Mouse (Mus musculus) embryonic facial prominence, embryonic 14.5 days (tissue): ENCODE results near the gene Prrx1. TPM values are rescaled to one million over a fixed set of nuclear protein-coding genes. Genes with fewer than 3 reads are reported as not detected.

Experiments used
- ATAC-seq: fragments of 200-750 bp; cut with Nextera tagmentation; 2 replicates; pipeline ENCODE4 v1.8.0; 2017; ENCODE audit warnings: low read depth, moderate number of reproducible peaks, moderate TSS enrichment
- DNase-seq: peaks from one replicate; pipeline ENCODE4 v3.0.0-alpha.2; 2015; ENCODE audit warnings: low spot score
- H3K27ac ChIP-seq: fragments of 300-500 bp; sonication (generic); replicated peaks from 2 replicates; pipeline ENCODE4 v1.5.1; 2014; ENCODE audit warnings: low read depth, mild to moderate bottlenecking, low read length, moderate library complexity
- H3K27me3 ChIP-seq: fragments of 300-500 bp; sonication (generic); replicated peaks from 2 replicates; pipeline ENCODE4 v1.6.1; 2014; ENCODE audit warnings: low read length; ENCODE audit not compliant: control insufficient read depth, insufficient read depth
- H3K36me3 ChIP-seq: fragments of 300-500 bp; sonication (generic); 2 replicates; pipeline ENCODE4 v1.6.1; 2014; ENCODE audit warnings: low read length, mixed read lengths; ENCODE audit not compliant: control insufficient read depth, insufficient read depth
- H3K4me1 ChIP-seq: fragments of 300-500 bp; sonication (generic); 2 replicates; pipeline ENCODE4 v1.6.1; 2014; ENCODE audit warnings: antibody characterized with exemption, low read length; ENCODE audit not compliant: control insufficient read depth, insufficient read depth
- H3K4me2 ChIP-seq: fragments of 300-500 bp; sonication (generic); 2 replicates; pipeline ENCODE4 v1.6.1; 2014; ENCODE audit warnings: low read depth, mild to moderate bottlenecking, low read length, moderate library complexity, mixed read lengths
- H3K4me3 ChIP-seq: fragments of 300-500 bp; sonication (generic); 2 replicates; pipeline ENCODE4 v1.5.1; 2014; ENCODE audit warnings: low read depth, mild to moderate bottlenecking, low read length
- H3K9ac ChIP-seq: fragments of 300-500 bp; sonication (generic); 2 replicates; pipeline ENCODE4 v1.6.1; 2014; ENCODE audit warnings: low read depth, mild to moderate bottlenecking, low read length, moderate library complexity, mixed read lengths
- H3K9me3 ChIP-seq: fragments of 300-500 bp; sonication (generic); 2 replicates; pipeline ENCODE4 v1.6.1; 2016; ENCODE audit warnings: low read length; ENCODE audit not compliant: control insufficient read depth
- WGBS: fragments of 180-500 bp; shearing (Covaris S2); extraction: QIAGEN DNeasy Blood & Tissue Kit; methylation state at CpG from one replicate; pipeline ENCODE4 v1.1.7; 2014; 5-methylcytosine and 5-hydroxymethylcytosine counted together
- polyA plus RNA-seq: library from polyadenylated mRNA; unstranded; fragments of >200 nt; fragmentation: Nextera tagmentation; extraction: Ambion mirVana; gene quantifications from 2 replicates; pipeline ENCODE4 v1.2.1, GENCODE M21; 2014

The Prrx1 gene
- polyA plus RNA-seq: 100 and 105 TPM in 2 replicates

DNA sequence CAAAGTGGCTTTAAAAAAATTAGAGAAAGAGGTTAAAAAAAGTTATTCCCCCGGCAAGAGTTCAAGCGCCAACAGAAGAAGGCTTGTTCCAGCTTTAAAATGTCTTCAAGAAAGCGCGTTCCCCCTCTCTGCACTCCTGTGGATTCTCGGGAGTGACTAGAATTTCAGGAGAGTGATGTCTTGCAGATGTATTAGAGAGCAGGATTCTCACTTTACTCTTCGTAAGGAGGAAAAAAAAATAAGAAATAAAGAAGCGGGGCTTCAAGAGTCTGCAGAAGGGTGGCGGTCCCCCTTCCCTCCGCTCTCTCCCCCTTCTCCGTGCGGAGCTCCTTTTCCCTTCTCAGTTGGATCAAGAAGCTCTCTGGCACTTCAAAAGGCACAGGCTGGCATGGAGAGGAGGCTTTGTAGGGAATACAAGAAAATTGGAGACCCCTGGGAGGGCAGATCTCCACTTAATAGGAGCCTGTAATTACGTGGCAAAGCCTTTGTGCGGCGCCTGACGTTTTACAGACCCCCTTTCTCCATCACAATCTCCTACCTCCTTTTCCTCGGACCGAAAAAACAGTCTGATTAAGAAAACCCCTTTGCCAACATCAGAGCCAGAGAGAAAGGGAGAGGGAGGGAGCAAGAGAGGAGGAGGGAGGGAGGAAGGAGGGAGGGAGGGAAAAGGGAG is at the start of gene Prrx1:
TSS of gene Prrx1 (minus strand) at position 610 of the 673 bp plus-strand sequence.
- H3K27ac ChIP-seq: peak within 1 kb of the TSS; percentile 99
- DNase-seq (peak; percentile 94), ATAC-seq (peak; percentile 48)
- H3K4me1 ChIP-seq: peaks cover 15% of the 10 kb centered on the region
- WGBS: under 1% methylated on average over 17 of the region's 17 CpGs
- peaks cover 18% of the 10 kb centered on the region; the same call in 1 of the 2 replicates for H3K36me3 ChIP-seq
- peak within 1 kb of the TSS; percentile 86 for H3K4me3 ChIP-seq
- peak within 1 kb of the TSS; percentile 100 for H3K9ac ChIP-seq
- peaks cover 3% of the 10 kb centered on the region for H3K27me3 ChIP-seq
- no peaks in the 10 kb centered on the region for H3K9me3 ChIP-seq
- H3K4me2 ChIP-seq: peak within 1 kb of the TSS; percentile 58

DNA sequence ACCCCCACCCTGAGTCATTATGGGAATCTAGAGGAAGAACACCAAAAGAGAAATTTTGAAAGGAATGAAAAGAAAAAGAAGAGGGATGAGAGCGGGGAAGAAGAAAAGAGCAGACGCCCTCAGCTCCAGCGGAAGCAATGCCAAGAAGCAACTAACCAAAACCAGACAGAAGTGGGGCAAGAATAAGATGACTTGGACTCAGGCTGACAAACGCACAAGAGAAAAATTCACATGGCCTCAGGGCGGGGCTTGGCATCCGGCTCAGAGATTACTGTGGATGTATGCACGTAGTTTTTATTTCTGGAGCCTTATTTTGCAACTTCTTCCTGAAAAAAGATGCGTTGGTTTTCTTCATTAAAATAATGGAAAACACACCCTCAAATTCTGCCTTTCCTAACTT is 48.7 kb upstream of the Prrx1 start:
- H3K27me3 ChIP-seq: no peaks in the 10 kb centered on the region
- H3K9ac ChIP-seq: peak overlapping the region; percentile 28; the same call in 1 of the 2 replicates
- 0 out of 2 replicates have a peak overlapping the region, but pooled peaks have one; percentile 4 for H3K4me3 ChIP-seq
- no peaks in the 10 kb centered on the region for H3K36me3 ChIP-seq
- 32% methylated on average over 8 of the region's 8 CpGs for WGBS
- ATAC-seq: peak; percentile 71; the same call in 1 of the 2 replicates
- peak overlapping the region; percentile 44 for H3K4me2 ChIP-seq
- H3K9me3 ChIP-seq: no peaks in the 10 kb centered on the region
- H3K27ac ChIP-seq: peak overlapping the region; percentile 90
- DNase-seq: peak; percentile 92
- H3K4me1 ChIP-seq: peaks cover 29% of the 10 kb centered on the region

- WGBS: 36% methylated on average over 5 of the region's 5 CpGs
- peaks cover 32% of the 10 kb centered on the region for H3K4me1 ChIP-seq
- peak overlapping the region; percentile 90 for H3K27ac ChIP-seq
- H3K4me3 ChIP-seq: no peak overlapping the region
- H3K9ac ChIP-seq: peak overlapping the region; percentile 51; the same call in 1 of the 2 replicates
- no peaks in the 10 kb centered on the region for H3K27me3 ChIP-seq
- H3K4me2 ChIP-seq: peak overlapping the region; percentile 44
- H3K9me3 ChIP-seq: no peaks in the 10 kb centered on the region
- H3K36me3 ChIP-seq: no peaks in the 10 kb centered on the region
- DNase-seq (peak; percentile 71), ATAC-seq (no peak)
These were observed 47.9 kb upstream of the Prrx1 start for GRCm38 (mm10) chr1:163361376-163361775.

DNA sequence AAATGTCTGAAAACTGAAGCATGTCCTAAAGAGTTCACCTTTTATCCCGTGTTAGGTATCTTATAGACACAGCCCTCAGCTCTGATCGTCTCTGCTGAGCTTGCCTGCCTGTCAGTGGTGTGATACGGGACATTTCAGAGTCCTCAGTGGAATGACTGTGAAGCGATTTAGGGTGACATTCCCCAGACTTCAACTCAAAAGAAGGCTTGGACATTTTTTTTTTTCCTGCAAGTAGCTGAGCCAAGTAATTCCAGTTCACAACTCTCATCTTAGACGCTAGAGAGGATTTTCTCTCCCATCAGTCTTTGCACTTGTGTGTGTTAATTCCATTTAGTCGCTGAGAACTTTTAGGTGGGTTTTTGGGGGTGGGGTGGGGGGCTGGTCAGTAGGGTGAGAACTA is 47.3 kb upstream of the Prrx1 start:
- no peaks in the 10 kb centered on the region for H3K9me3 ChIP-seq
- 35% methylated on average over 6 of the region's 6 CpGs for WGBS
- ATAC-seq (no peak), DNase-seq (no peak)
- H3K4me1 ChIP-seq: peaks cover 35% of the 10 kb centered on the region
- H3K27ac ChIP-seq: peak overlapping the region; percentile 90
- no peaks in the 10 kb centered on the region for H3K36me3 ChIP-seq
- H3K9ac ChIP-seq: peak overlapping the region; percentile 51; the same call in 1 of the 2 replicates
- no peaks in the 10 kb centered on the region for H3K27me3 ChIP-seq
- no peak overlapping the region for H3K4me3 ChIP-seq
- H3K4me2 ChIP-seq: peak overlapping the region; percentile 44

DNA sequence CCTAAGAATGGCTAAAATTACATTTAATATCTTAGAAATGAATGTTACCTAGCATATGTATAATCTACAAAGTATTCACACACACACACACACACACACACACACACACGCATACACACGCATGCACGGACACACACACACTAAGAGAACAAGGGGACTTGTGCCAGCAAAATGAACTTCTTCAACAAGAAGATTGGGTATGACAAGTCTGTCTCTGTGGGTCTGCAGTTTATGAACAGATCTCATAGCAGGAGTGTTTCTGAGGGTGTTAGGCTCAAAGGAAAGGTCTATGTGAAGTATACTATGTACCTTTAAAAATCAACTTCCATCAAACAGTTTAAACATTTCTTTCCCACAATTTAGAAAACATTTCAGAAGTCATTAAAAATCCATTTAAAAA is 46.0 kb upstream of the Prrx1 start:
- WGBS: 62% methylated on average over 3 of the region's 3 CpGs
- H3K4me1 ChIP-seq: peaks cover 43% of the 10 kb centered on the region
- peak overlapping the region; percentile 54 for H3K9ac ChIP-seq
- H3K36me3 ChIP-seq: no peaks in the 10 kb centered on the region
- no peaks in the 10 kb centered on the region for H3K9me3 ChIP-seq
- DNase-seq: no peak
- no peaks in the 10 kb centered on the region for H3K27me3 ChIP-seq
- no peak for ATAC-seq
- peak overlapping the region; percentile 55 for H3K4me2 ChIP-seq
- peak overlapping the region; percentile 29 for H3K4me3 ChIP-seq
- peak overlapping the region; percentile 86 for H3K27ac ChIP-seq

GRCm38 (mm10) chr1:163358165-163358564 is 44.7 kb upstream of the Prrx1 start:
- Histone ChIP-seq H3K27me3 (no peaks in the 10 kb centered on the region), H3K9ac (peak overlapping the region; percentile 54), H3K4me3 (peak overlapping the region; percentile 29), H3K4me2 (peak overlapping the region; percentile 55), H3K9me3 (no peaks in the 10 kb centered on the region), H3K36me3 (no peaks in the 10 kb centered on the region), H3K4me1 (peaks cover 43% of the 10 kb centered on the region), H3K27ac (peak overlapping the region; percentile 86)
- WGBS: 24% methylated on average over 7 of the region's 7 CpGs
- peak; percentile 55 for DNase-seq
- ATAC-seq: no peak

DNA sequence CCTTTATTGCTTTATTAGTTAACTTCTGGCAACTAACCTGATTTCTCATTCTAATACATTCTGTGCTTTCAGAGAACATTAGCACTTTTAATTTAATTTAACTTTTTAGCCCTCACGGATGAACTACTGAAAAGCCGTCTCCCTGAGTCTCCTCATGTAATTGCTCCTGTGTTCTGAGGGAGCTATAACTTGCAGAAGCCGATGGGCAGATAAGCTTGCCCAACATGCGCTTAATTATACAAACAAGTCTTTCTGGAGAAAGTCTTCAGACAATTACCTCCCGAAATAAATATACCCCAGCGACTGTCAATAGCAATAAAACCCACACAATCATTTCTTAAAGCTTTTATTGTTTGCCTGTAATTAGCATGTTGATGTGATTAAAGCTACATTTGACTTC is 44.2 kb upstream of the Prrx1 start:
- peak overlapping the region; percentile 55 for H3K4me2 ChIP-seq
- DNase-seq (no peak), ATAC-seq (no peak)
- H3K36me3 ChIP-seq: no peaks in the 10 kb centered on the region
- peak overlapping the region; percentile 86 for H3K27ac ChIP-seq
- peak overlapping the region; percentile 54 for H3K9ac ChIP-seq
- WGBS: 29% methylated on average over 6 of the region's 6 CpGs
- no peaks in the 10 kb centered on the region for H3K9me3 ChIP-seq
- peak overlapping the region; percentile 29 for H3K4me3 ChIP-seq
- peaks cover 40% of the 10 kb centered on the region for H3K4me1 ChIP-seq
- H3K27me3 ChIP-seq: no peaks in the 10 kb centered on the region

- no peaks in the 10 kb centered on the region for H3K27me3 ChIP-seq
- no peak overlapping the region for H3K4me2 ChIP-seq
- peak overlapping the region; percentile 55 for H3K27ac ChIP-seq
- DNase-seq (peak; percentile 66), ATAC-seq (no peak)
- no peak overlapping the region for H3K9ac ChIP-seq
- H3K4me3 ChIP-seq: no peak overlapping the region
- H3K4me1 ChIP-seq: peaks cover 30% of the 10 kb centered on the region
- no peaks in the 10 kb centered on the region for H3K36me3 ChIP-seq
- WGBS: 33% methylated on average over 4 of the region's 4 CpGs
- no peaks in the 10 kb centered on the region for H3K9me3 ChIP-seq
These were observed 42.7 kb upstream of the Prrx1 start for GRCm38 (mm10) chr1:163356167-163356566.
